Mouse (Mus musculus) adrenal gland, postnatal 25 days (tissue): ENCODE measurements around the gene Nek7. TPM values are rescaled to one million over a fixed set of nuclear protein-coding genes. Genes with fewer than 3 reads are reported as not detected.

Experiments
- DNase-seq: peaks from one replicate; pipeline ENCODE4 v3.0.0; 2021; ENCODE audit warnings: mixed read lengths
- total RNA-seq: library from RNA; stranded (reverse); gene quantifications from 2 replicates; pipeline ENCODE4 v1.2.3, GENCODE M21; 2021

Nek7 gene
- total RNA-seq, 1 experiment from 2014 or later: 51.2 TPM

- no peak for DNase-seq
Measured at GRCm38 (mm10) chr1:138571038-138571441, 48.9 kb downstream of the Nek7 start.

GRCm38 (mm10) chr1:138568434-138569232 is 51.3 kb downstream of the Nek7 start:
- DNase-seq: no peak

- no peak for DNase-seq
Measured at GRCm38 (mm10) chr1:138567946-138568345, 52.0 kb downstream of the Nek7 start.

GRCm38 (mm10) chr1:138564677-138565076 is 55.3 kb downstream of the Nek7 start:
- DNase-seq: no peak

- no peak for DNase-seq
Measured at GRCm38 (mm10) chr1:138560733-138561132, 59.2 kb downstream of the Nek7 start.

GRCm38 (mm10) chr1:138559213-138560101 is 60.5 kb downstream of the Nek7 start:
- no peak for DNase-seq

- DNase-seq: no peak
Measured at GRCm38 (mm10) chr1:138558342-138558741, 61.6 kb downstream of the Nek7 start.

- DNase-seq: no peak
Measured at GRCm38 (mm10) chr1:138554926-138555325, 65.0 kb downstream of the Nek7 start.

- DNase-seq: peak; percentile 23
Measured at GRCm38 (mm10) chr1:138550184-138550583, 69.8 kb downstream of the Nek7 start.

- no peak for DNase-seq
Measured at GRCm38 (mm10) chr1:138542170-138542515, 77.8 kb downstream of the Nek7 start.

- DNase-seq: no peak
Measured at GRCm38 (mm10) chr1:138541495-138542169, 78.3 kb downstream of the Nek7 start.

- DNase-seq: no peak
Measured at GRCm38 (mm10) chr1:138539713-138540112, 80.2 kb downstream of the Nek7 start.

GRCm38 (mm10) chr1:138538217-138538616 is 81.7 kb downstream of the Nek7 start:
- DNase-seq: no peak

- DNase-seq: no peak
Measured at GRCm38 (mm10) chr1:138535758-138536574, 84.0 kb downstream of the Nek7 start.

GRCm38 (mm10) chr1:138530604-138531003 is 89.3 kb downstream of the Nek7 start:
- DNase-seq: no peak

GRCm38 (mm10) chr1:138523962-138524361 is 96.0 kb downstream of the Nek7 start:
- DNase-seq: no peak

GRCm38 (mm10) chr1:138518235-138518634 is 101.7 kb downstream of the Nek7 start:
- DNase-seq: no peak

- DNase-seq: no peak
Measured at GRCm38 (mm10) chr1:138517360-138518099, 102.4 kb downstream of the Nek7 start.

GRCm38 (mm10) chr1:138516946-138517345 is 103.0 kb downstream of the Nek7 start:
- DNase-seq: no peak

GRCm38 (mm10) chr1:138515362-138515761 is 104.6 kb downstream of the Nek7 start:
- DNase-seq: no peak

GRCm38 (mm10) chr1:138513982-138514381 is 106.0 kb downstream of the Nek7 start:
- no peak for DNase-seq
